Mouse (Mus musculus): ENCODE data around the gene Acvr1b. TPM values are rescaled to one million over a fixed set of nuclear protein-coding genes. Genes with fewer than 3 reads are reported as not detected.
A peak's percentile ranks its signal among the peaks of the same experiment; 100 is the strongest.

Gene Acvr1b
- polyA plus RNA-seq, 1 experiment, result 5.3 TPM

- no peaks in the 10 kb centered on the region for H3K79me2 ChIP-seq (ENCODE audit: control insufficient read depth, insufficient read depth)
- peak overlapping the region; percentile 47 for H3K4me2 ChIP-seq (ENCODE audit: low read depth)
- H3ac ChIP-seq (ENCODE audit: control insufficient read depth, insufficient read length), result no peak overlapping the region
- no peaks in the 10 kb centered on the region for H3K36me3 ChIP-seq (ENCODE audit: control insufficient read depth, insufficient read depth)
- TF ChIP-seq CEBPB (IDR thresholded peaks at IDR 0.05; ENCODE audit: insufficient read depth, poor library complexity, severe bottlenecking) (no peak), MYOG (IDR thresholded peaks at IDR 0.05; ENCODE audit: control insufficient read depth in 1 of 3, insufficient read depth in 1 of 3, insufficient read length in 2 of 3, low read depth in 2 of 3) (peak in 1 of 3 experiments; percentile 54), E2F4 (IDR thresholded peaks at IDR 0.05; ENCODE audit: insufficient read depth) (no peak), TCF12 (IDR thresholded peaks at IDR 0.05; ENCODE audit: insufficient read depth, poor library complexity, severe bottlenecking) (no peak), POLR2A (IDR thresholded peaks at IDR 0.05; ENCODE audit: insufficient read length, low read depth) (peak; percentile 15), MAX (IDR thresholded peaks at IDR 0.05; ENCODE audit: low read depth) (no peak), MYOD1 (IDR thresholded peaks at IDR 0.05; ENCODE audit: control insufficient read depth in 1 of 3, insufficient read length in 2 of 3, low read depth in 2 of 3) (peak in 1 of 3 experiments; percentile 54), POLR2AphosphoS2 (IDR thresholded peaks at IDR 0.05; ENCODE audit: insufficient read length, low read depth) (no peak), USF1 (IDR thresholded peaks at IDR 0.05; ENCODE audit: low read depth) (no peak)
- H3K27me3 ChIP-seq (ENCODE audit: control insufficient read depth, insufficient read depth, insufficient read length), result no peaks in the 10 kb centered on the region
- H3K4me3 ChIP-seq, result no peak overlapping the region
Observed at GRCm38 (mm10) chr15:101238885-101239511, 65.1 kb downstream of the Acvr1b start.

GRCm38 (mm10) chr15:101239821-101240220, 66.0 kb downstream of the Acvr1b start:
- no peaks in the 10 kb centered on the region for H3K36me3 ChIP-seq (ENCODE audit: control insufficient read depth, insufficient read depth)
- no peaks in the 10 kb centered on the region for H3K27me3 ChIP-seq (ENCODE audit: control insufficient read depth, insufficient read depth, insufficient read length)
- no peak overlapping the region for H3ac ChIP-seq (ENCODE audit: control insufficient read depth, insufficient read length)
- H3K79me2 ChIP-seq (ENCODE audit: control insufficient read depth, insufficient read depth), result no peaks in the 10 kb centered on the region
- H3K4me3 ChIP-seq, result no peak overlapping the region
- TF ChIP-seq TCF3 (IDR thresholded peaks at IDR 0.05; ENCODE audit: insufficient read length, low read depth) (no peak), TCF12 (IDR thresholded peaks at IDR 0.05; ENCODE audit: insufficient read depth, poor library complexity, severe bottlenecking) (no peak), CEBPB (IDR thresholded peaks at IDR 0.05; ENCODE audit: insufficient read depth, poor library complexity, severe bottlenecking) (no peak), POLR2AphosphoS2 (IDR thresholded peaks at IDR 0.05; ENCODE audit: insufficient read length, low read depth) (no peak), SRF (IDR thresholded peaks at IDR 0.05; ENCODE audit: control insufficient read depth, insufficient read length, low read depth) (no peak), MAX (IDR thresholded peaks at IDR 0.05; ENCODE audit: low read depth) (no peak), USF1 (IDR thresholded peaks at IDR 0.05; ENCODE audit: low read depth) (no peak), POLR2A (IDR thresholded peaks at IDR 0.05; ENCODE audit: insufficient read length, low read depth) (no peak), MYOG (IDR thresholded peaks at IDR 0.05; ENCODE audit: control insufficient read depth in 1 of 3, insufficient read depth in 1 of 3, insufficient read length in 2 of 3, low read depth in 2 of 3) (no peak), REST (IDR thresholded peaks at IDR 0.05; ENCODE audit: insufficient read depth, insufficient read length) (no peak), MYOD1 (IDR thresholded peaks at IDR 0.05; ENCODE audit: control insufficient read depth in 1 of 3, insufficient read length in 2 of 3, low read depth in 2 of 3) (no peak), E2F4 (IDR thresholded peaks at IDR 0.05; ENCODE audit: insufficient read depth) (no peak)
- peak overlapping the region; percentile 47 for H3K4me2 ChIP-seq (ENCODE audit: low read depth)

- Histone ChIP-seq H3K27me3 (ENCODE audit: control insufficient read depth, insufficient read depth, insufficient read length) (no peaks in the 10 kb centered on the region), H3ac (ENCODE audit: control insufficient read depth, insufficient read length) (no peak overlapping the region), H3K4me2 (ENCODE audit: low read depth) (peak overlapping the region; percentile 85), H3K79me2 (ENCODE audit: control insufficient read depth, insufficient read depth) (no peaks in the 10 kb centered on the region), H3K4me3 (peak overlapping the region; percentile 8), H3K36me3 (ENCODE audit: control insufficient read depth, insufficient read depth) (no peaks in the 10 kb centered on the region)
- TF ChIP-seq TCF3 (IDR thresholded peaks at IDR 0.05; ENCODE audit: insufficient read length, low read depth), result no peak
- TF ChIP-seq USF1 (IDR thresholded peaks at IDR 0.05; ENCODE audit: low read depth), result no peak
- no peak for TF ChIP-seq CEBPB (IDR thresholded peaks at IDR 0.05; ENCODE audit: insufficient read depth, poor library complexity, severe bottlenecking)
- no peak for TF ChIP-seq REST (IDR thresholded peaks at IDR 0.05; ENCODE audit: insufficient read depth, insufficient read length)
- TF ChIP-seq POLR2AphosphoS2 (IDR thresholded peaks at IDR 0.05; ENCODE audit: insufficient read length, low read depth), result peak; percentile 66
- TF ChIP-seq MYOG (IDR thresholded peaks at IDR 0.05; ENCODE audit: control insufficient read depth in 1 of 3, insufficient read depth in 1 of 3, insufficient read length in 2 of 3, low read depth in 2 of 3), result peak; percentile 75 to 95 (median 87)
- TF ChIP-seq TCF12 (IDR thresholded peaks at IDR 0.05; ENCODE audit: insufficient read depth, poor library complexity, severe bottlenecking), result no peak
- no peak for TF ChIP-seq SRF (IDR thresholded peaks at IDR 0.05; ENCODE audit: control insufficient read depth, insufficient read length, low read depth)
- TF ChIP-seq POLR2A (IDR thresholded peaks at IDR 0.05; ENCODE audit: insufficient read length, low read depth), result peak; percentile 59
- TF ChIP-seq MAX (IDR thresholded peaks at IDR 0.05; ENCODE audit: low read depth), result no peak
- TF ChIP-seq MYOD1 (IDR thresholded peaks at IDR 0.05; ENCODE audit: control insufficient read depth in 1 of 3, insufficient read length in 2 of 3, low read depth in 2 of 3), result peak; percentile 65 to 91 (median 71)
- no peak for TF ChIP-seq E2F4 (IDR thresholded peaks at IDR 0.05; ENCODE audit: insufficient read depth)
Observed at GRCm38 (mm10) chr15:101240799-101241204, 66.9 kb downstream of the Acvr1b start.

- no peaks in the 10 kb centered on the region for H3K27me3 ChIP-seq (ENCODE audit: control insufficient read depth, insufficient read depth, insufficient read length)
- TF ChIP-seq POLR2A (IDR thresholded peaks at IDR 0.05; ENCODE audit: insufficient read length, low read depth), result peak; percentile 20
- TF ChIP-seq REST (IDR thresholded peaks at IDR 0.05; ENCODE audit: insufficient read depth, insufficient read length), result no peak
- peak overlapping the region; percentile 8 for H3K4me3 ChIP-seq
- H3ac ChIP-seq (ENCODE audit: control insufficient read depth, insufficient read length), result no peak overlapping the region
- no peaks in the 10 kb centered on the region for H3K79me2 ChIP-seq (ENCODE audit: control insufficient read depth, insufficient read depth)
- peak overlapping the region; percentile 85 for H3K4me2 ChIP-seq (ENCODE audit: low read depth)
- no peaks in the 10 kb centered on the region for H3K36me3 ChIP-seq (ENCODE audit: control insufficient read depth, insufficient read depth)
Observed at GRCm38 (mm10) chr15:101241236-101241635, 67.4 kb downstream of the Acvr1b start.

GRCm38 (mm10) chr15:101241853-101242252, 68.0 kb downstream of the Acvr1b start:
- Histone ChIP-seq H3K79me2 (ENCODE audit: control insufficient read depth, insufficient read depth) (no peaks in the 10 kb centered on the region), H3K4me2 (ENCODE audit: low read depth) (peak overlapping the region; percentile 85), H3ac (ENCODE audit: control insufficient read depth, insufficient read length) (no peak overlapping the region), H3K4me3 (peak overlapping the region; percentile 8), H3K36me3 (ENCODE audit: control insufficient read depth, insufficient read depth) (no peaks in the 10 kb centered on the region), H3K27me3 (ENCODE audit: control insufficient read depth, insufficient read depth, insufficient read length) (no peaks in the 10 kb centered on the region)
- peak in 1 of 3 experiments; percentile 46 for TF ChIP-seq MYOD1 (IDR thresholded peaks at IDR 0.05; ENCODE audit: control insufficient read depth in 1 of 3, insufficient read length in 2 of 3, low read depth in 2 of 3)
- no peak for TF ChIP-seq REST (IDR thresholded peaks at IDR 0.05; ENCODE audit: insufficient read depth, insufficient read length)
- TF ChIP-seq MYOG (IDR thresholded peaks at IDR 0.05; ENCODE audit: control insufficient read depth in 1 of 3, insufficient read depth in 1 of 3, insufficient read length in 2 of 3, low read depth in 2 of 3), result peak in 1 of 3 experiments; percentile 32

Measured in myocyte (in vitro differentiated cells).